Mouse (Mus musculus) MEL (cell line): ENCODE measurements around the gene Erv3. TPM values are rescaled to one million over a fixed set of nuclear protein-coding genes. Genes with fewer than 3 reads are reported as not detected.

Experiments
- DNase-seq: peaks from one replicate; pipeline ENCODE4 v3.0.0; 2011; ENCODE audit warnings: low read depth, low spot score
- H3K27ac ChIP-seq: 2 replicates; pipeline ENCODE4 v1.5.1; 2012; ENCODE audit warnings: low read depth, mild to moderate bottlenecking, control low read depth, low read length, moderate library complexity; ENCODE audit not compliant: control insufficient read depth
- H3K27me3 ChIP-seq, 2 experiments: fragments of 150-350 bp in 1 of 2; sonication (generic) in 1 of 2; 2 replicates each; pipeline ENCODE4 v1.6.1; 2012; ENCODE audit warnings: low read length in 2 of 2, mild to moderate bottlenecking in 2 of 2, improper control_type of control experiment in 1 of 2, moderate library complexity in 1 of 2; ENCODE audit not compliant: insufficient read depth in 2 of 2, control insufficient read depth in 1 of 2
- H3K36me3 ChIP-seq, 2 experiments: 2 replicates each; pipeline ENCODE4 v1.6.1; 2012 to 2014; ENCODE audit warnings: low read length in 2 of 2, improper control_type of control experiment in 1 of 2, inconsistent platforms in 1 of 2, mild to moderate bottlenecking in 1 of 2; ENCODE audit not compliant: insufficient read depth in 2 of 2, control insufficient read depth in 1 of 2
- H3K4me1 ChIP-seq, 2 experiments: fragments of 150-350 bp in 1 of 2; sonication (generic) in 1 of 2; 2 replicates each; pipeline ENCODE4 v1.6.1; 2012; ENCODE audit warnings: low read length in 2 of 2, improper control_type of control experiment in 1 of 2, mild to moderate bottlenecking in 1 of 2; ENCODE audit not compliant: insufficient read depth in 2 of 2, control insufficient read depth in 1 of 2
- H3K4me3 ChIP-seq, 2 experiments: fragments of 150-350 bp in 1 of 2; sonication (generic) in 1 of 2; 2 replicates each; pipeline ENCODE4 v1.5.1; 2012; ENCODE audit warnings: low read depth in 2 of 2, low read length in 2 of 2, mild to moderate bottlenecking in 2 of 2, moderate library complexity in 2 of 2, control low read depth in 1 of 2, improper control_type of control experiment in 1 of 2; ENCODE audit not compliant: control insufficient read depth in 1 of 2, insufficient read depth in 1 of 2
- H3K79me2 ChIP-seq: 2 replicates; pipeline ENCODE4 v1.6.1; 2012; ENCODE audit warnings: mild to moderate bottlenecking, low read length, moderate library complexity; ENCODE audit not compliant: control insufficient read depth, poor library complexity, insufficient read depth
- H3K9ac ChIP-seq: 2 replicates; pipeline ENCODE4 v1.6.1; 2012; ENCODE audit warnings: low read depth, mild to moderate bottlenecking, control low read depth, low read length, moderate library complexity; ENCODE audit not compliant: control insufficient read depth, poor library complexity, severe bottlenecking
- H3K9me3 ChIP-seq: fragments of 150-350 bp; sonication (generic); replicated peaks from 2 replicates; pipeline ENCODE4 v1.6.1; 2012; ENCODE audit warnings: mild to moderate bottlenecking, low read length, improper control_type of control experiment, moderate library complexity; ENCODE audit not compliant: insufficient read depth
- BHLHE40 ChIP-seq: IDR thresholded peaks from 2 replicates; pipeline ENCODE4 v1.6.1; 2012; ENCODE audit warnings: low read depth, mild to moderate bottlenecking, inconsistent platforms, low read length, improper control_type of control experiment, borderline replicate concordance
- CHD2 ChIP-seq: IDR thresholded peaks from 2 replicates; pipeline ENCODE4 v1.6.1; 2011; ENCODE audit warnings: low read length, improper control_type of control experiment
- CTCF ChIP-seq, 3 experiments: IDR thresholded peaks in 2 of 3; conservative IDR thresholded peaks in 1 of 3; 2 replicates each; pipeline ENCODE4 v1.5.1; 2011 to 2012; ENCODE audit warnings: low read length in 3 of 3, low read depth in 2 of 3, mild to moderate bottlenecking in 2 of 3, improper control_type of control experiment in 1 of 3, inconsistent platforms in 1 of 3, mixed read lengths in 1 of 3, moderate library complexity in 1 of 3; ENCODE audit not compliant: control insufficient read depth in 1 of 3, insufficient read depth in 1 of 3, poor library complexity in 1 of 3, severe bottlenecking in 1 of 3
- ELF1 ChIP-seq: IDR thresholded peaks from 2 replicates; pipeline ENCODE4 v1.6.1; 2014; ENCODE audit warnings: low read depth, mild to moderate bottlenecking, inconsistent platforms, low read length, improper control_type of control experiment, moderate library complexity
- EP300 ChIP-seq, 2 experiments: IDR thresholded peaks; 2 replicates each; pipeline ENCODE4 v1.6.1; 2011; ENCODE audit warnings: improper control_type of control experiment in 2 of 2, low read length in 2 of 2, low read depth in 1 of 2, mild to moderate bottlenecking in 1 of 2
- ETS1 ChIP-seq: IDR thresholded peaks from 2 replicates; pipeline ENCODE4 v1.6.1; 2012; ENCODE audit warnings: low read depth, mild to moderate bottlenecking, inconsistent platforms, low read length, improper control_type of control experiment, moderate library complexity
- GABPA ChIP-seq: IDR thresholded peaks from 2 replicates; pipeline ENCODE4 v1.6.1; 2012; ENCODE audit warnings: low read depth, mild to moderate bottlenecking, inconsistent platforms, low read length, improper control_type of control experiment, moderate library complexity
- MAFK ChIP-seq: IDR thresholded peaks from 2 replicates; pipeline ENCODE4 v1.6.1; 2011; ENCODE audit warnings: low read depth, mild to moderate bottlenecking, low read length, improper control_type of control experiment, borderline replicate concordance
- MAX ChIP-seq: IDR thresholded peaks from 2 replicates; pipeline ENCODE4 v1.6.1; 2011; ENCODE audit warnings: low read length, improper control_type of control experiment
- MAZ ChIP-seq: IDR thresholded peaks from 2 replicates; pipeline ENCODE4 v1.6.1; 2012; ENCODE audit warnings: low read depth, mild to moderate bottlenecking, inconsistent platforms, low read length, improper control_type of control experiment
- MEF2A ChIP-seq: IDR thresholded peaks from 2 replicates; pipeline ENCODE4 v1.6.1; 2014; ENCODE audit warnings: low read depth, mild to moderate bottlenecking, inconsistent platforms, low read length, improper control_type of control experiment; ENCODE audit not compliant: poor library complexity, insufficient replicate concordance, severe bottlenecking; ENCODE audit errors: extremely low read depth
- NELFE ChIP-seq: IDR thresholded peaks from 2 replicates; pipeline ENCODE4 v1.6.1; 2011; ENCODE audit warnings: low read depth, low read length, improper control_type of control experiment
- NRF1 ChIP-seq: IDR thresholded peaks from 2 replicates; pipeline ENCODE4 v1.6.1; 2014; ENCODE audit warnings: low read depth, mild to moderate bottlenecking, inconsistent platforms, low read length, improper control_type of control experiment, moderate library complexity; ENCODE audit not compliant: poor library complexity, insufficient read depth, severe bottlenecking
- POLR2AphosphoS2 ChIP-seq: IDR thresholded peaks from 2 replicates; pipeline ENCODE4 v1.6.1; 2011; ENCODE audit warnings: low read length, improper control_type of control experiment
- RAD21 ChIP-seq: IDR thresholded peaks from 2 replicates; pipeline ENCODE4 v1.6.1; 2011; ENCODE audit warnings: mild to moderate bottlenecking, low read depth, low read length, improper control_type of control experiment
- RCOR1 ChIP-seq: IDR thresholded peaks from 2 replicates; pipeline ENCODE4 v1.6.1; 2012; ENCODE audit warnings: low read depth, mild to moderate bottlenecking, inconsistent platforms, low read length, improper control_type of control experiment
- TAL1 ChIP-seq: IDR thresholded peaks from 2 replicates; pipeline ENCODE4 v1.6.1; 2012; ENCODE audit warnings: mild to moderate bottlenecking, inconsistent platforms, low read length, moderate library complexity, mixed read lengths
- UBTF ChIP-seq: IDR thresholded peaks from 2 replicates; pipeline ENCODE4 v1.6.1; 2012; ENCODE audit warnings: low read depth, mild to moderate bottlenecking, inconsistent platforms, low read length, improper control_type of control experiment, moderate library complexity, borderline replicate concordance; ENCODE audit not compliant: insufficient read depth
- ZMIZ1 ChIP-seq: IDR thresholded peaks from 2 replicates; pipeline ENCODE4 v1.6.1; 2012; ENCODE audit warnings: low read depth, mild to moderate bottlenecking, inconsistent platforms, low read length, improper control_type of control experiment, moderate library complexity
- polyA plus RNA-seq, 2 experiments: library from polyadenylated mRNA; stranded (reverse) in 1 of 2; unstranded in 1 of 2; fragments of >175 nt in 1 of 2; fragments of >200 nt in 1 of 2; gene quantifications; 2 replicates each; pipeline versions ENCODE4 v1.2.1 to v1.2.4; 2012; ENCODE audit warnings: low replicate concordance in 2 of 2, low read depth in 1 of 2; ENCODE audit not compliant: insufficient read length in 2 of 2, insufficient read depth in 1 of 2, missing spikeins in 1 of 2
- total RNA-seq: library from RNA; depleted of rRNA; stranded (reverse); fragments of 300-350 nt; gene quantifications from 2 replicates; pipeline ENCODE4 v1.2.3, GENCODE M21; 2012

The Erv3 gene
- total and polyA plus RNA-seq, 3 experiments: 0.36 to 0.62 TPM; not detected in 1

GRCm38 (mm10) chr2:131902423-131902822 lies 42.9 kb upstream of the Erv3 start:
- TF ChIP-seq EP300 (IDR thresholded peaks at IDR 0.05; ENCODE audit: low read depth in 1 of 2, low read length in 2 of 2): no peak
- TF ChIP-seq TAL1: no peak
- no peak for TF ChIP-seq GABPA
- TF ChIP-seq NELFE: no peak
- no peak for TF ChIP-seq MAZ
- no peak for TF ChIP-seq CHD2
- TF ChIP-seq ELF1: no peak
- no peak for TF ChIP-seq MAX
- TF ChIP-seq RCOR1: no peak
- TF ChIP-seq RAD21: no peak
- no peak for TF ChIP-seq ETS1
- TF ChIP-seq MAFK: no peak
- TF ChIP-seq NRF1: no peak
- TF ChIP-seq ZMIZ1: no peak
- H3K27me3 ChIP-seq: no peaks in the 10 kb centered on the region; a peak in 1 of 4 replicates
- H3K9ac ChIP-seq: no peak overlapping the region
- H3K9me3 ChIP-seq: no peaks in the 10 kb centered on the region
- peaks cover 0 to 19% of the 10 kb centered on the region in 2 experiments; a peak in 2 of 4 replicates for H3K36me3 ChIP-seq
- no peak overlapping the region for H3K4me3 ChIP-seq
- no peak overlapping the region for H3K27ac ChIP-seq
- H3K79me2 ChIP-seq: no peaks in the 10 kb centered on the region
- peaks cover 4 to 25% of the 10 kb centered on the region in 2 experiments for H3K4me1 ChIP-seq
- no peak for DNase-seq

- no peak overlapping the region for H3K4me3 ChIP-seq
- no peaks in the 10 kb centered on the region for H3K4me1 ChIP-seq
- no peaks in the 10 kb centered on the region for H3K9me3 ChIP-seq
- H3K79me2 ChIP-seq: no peaks in the 10 kb centered on the region
- H3K27me3 ChIP-seq: no peaks in the 10 kb centered on the region; a peak in 1 of 4 replicates
- DNase-seq: no peak
- H3K36me3 ChIP-seq: no peaks in the 10 kb centered on the region
- TF ChIP-seq ETS1 (no peak), ZMIZ1 (no peak), UBTF (no peak), MEF2A (no peak), BHLHE40 (no peak), POLR2AphosphoS2 (no peak), RAD21 (no peak), EP300 (IDR thresholded peaks at IDR 0.05; ENCODE audit: low read depth in 1 of 2, low read length in 2 of 2) (no peak), CTCF (IDR thresholded peaks at IDR 0.05 in 2 of 3, conservative IDR thresholded peaks at IDR 0.05 in 1 of 3; ENCODE audit: control insufficient read depth in 1 of 3, insufficient read depth in 1 of 3, low read depth in 2 of 3, low read length in 3 of 3, poor library complexity in 1 of 3, severe bottlenecking in 1 of 3) (no peak)
- no peak overlapping the region for H3K9ac ChIP-seq
- no peak overlapping the region for H3K27ac ChIP-seq
Observed at GRCm38 (mm10) chr2:131897336-131898109, 38.0 kb upstream of the Erv3 start.
